Mouse (Mus musculus): ENCODE data around the gene Vmn1r66.
"Not testable (repeated sequence)": the region's sequence is repeated elsewhere in the genome, so short reads cannot be mapped to it uniquely, and the experiment has no call there.

The Vmn1r66 gene

DNA sequence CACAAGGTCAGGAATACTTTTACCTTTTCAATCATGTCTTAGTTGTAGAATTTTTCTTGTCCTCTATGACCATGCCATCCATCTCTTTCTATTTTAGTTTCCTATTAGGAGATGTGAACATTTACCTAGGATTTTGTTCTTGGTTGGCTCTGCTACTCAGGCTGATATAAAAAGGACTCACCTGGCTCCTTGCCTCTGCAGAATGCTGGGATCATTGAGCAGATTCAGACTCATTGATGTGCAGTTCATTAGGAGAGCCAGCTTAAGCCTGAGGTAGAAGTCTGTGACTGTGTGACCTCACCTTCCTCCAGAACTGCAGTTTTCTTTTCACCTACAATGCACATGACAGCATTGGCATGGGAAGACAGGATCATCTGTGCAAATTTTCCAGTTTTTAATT lies at the start of gene Vmn1r66:
Vmn1r66 (minus strand) TSS at position 101 of the 400 bp plus-strand sequence.
- DNase-seq, result no peak

DNA sequence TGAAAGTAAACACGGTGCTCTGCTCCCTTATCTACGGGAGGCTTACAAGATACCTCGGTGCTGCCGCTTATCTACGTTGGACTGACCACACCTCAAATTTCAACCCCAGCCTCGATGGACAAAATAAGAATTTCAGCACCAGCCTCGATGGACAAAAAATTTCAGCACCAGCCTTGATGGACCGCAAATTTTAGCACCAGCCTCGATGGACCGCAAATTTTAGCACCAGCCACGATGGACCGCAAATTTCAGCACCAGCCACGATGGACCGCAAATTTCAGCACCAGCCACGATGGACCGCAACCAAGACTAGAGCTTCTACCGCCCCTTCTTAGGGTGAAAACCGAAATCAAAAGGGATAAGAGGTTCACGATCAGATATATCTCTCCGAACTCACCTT lies 47.7 kb upstream of the Vmn1r66 start:
- DNase-seq, result not testable (repeated sequence)

DNA sequence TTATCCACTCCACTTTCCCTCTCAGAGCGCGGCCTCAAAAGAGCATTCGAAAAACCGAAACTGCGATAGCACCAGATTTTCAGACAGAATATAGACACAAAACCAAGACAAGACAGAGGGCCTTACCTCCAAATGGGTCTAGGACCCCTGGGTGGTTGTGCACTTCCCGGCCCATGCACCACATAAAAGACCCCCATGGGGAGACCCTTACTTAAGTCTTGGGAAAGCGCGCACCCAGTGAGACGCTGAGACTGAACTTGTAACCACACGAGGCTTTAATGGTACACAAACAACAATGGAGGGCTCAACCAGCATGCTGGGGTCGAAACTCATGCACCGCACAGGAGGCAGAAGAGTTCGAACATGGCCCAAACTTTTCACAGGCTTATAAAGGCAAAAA lies 25.7 kb downstream of the Vmn1r66 start:
- DNase-seq, result no peak

DNA sequence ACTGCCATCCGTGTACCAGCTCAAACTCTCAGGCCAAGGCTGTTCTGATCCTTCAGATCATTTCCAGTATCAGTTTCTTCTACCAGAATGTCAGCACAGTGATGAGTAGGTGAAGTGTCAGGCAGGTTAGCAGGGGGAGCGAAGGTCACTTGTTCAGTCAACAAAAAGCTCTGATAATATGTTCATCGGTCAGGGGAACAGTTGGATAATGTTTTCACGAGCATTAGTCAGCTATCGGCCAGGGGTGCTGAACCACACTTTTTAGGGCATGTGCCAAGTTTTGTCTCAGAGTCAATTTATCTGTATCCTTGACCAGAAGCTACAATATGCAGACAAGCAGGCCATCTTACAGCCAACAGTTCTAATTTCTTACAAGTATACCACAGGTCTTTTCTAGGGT lies 28.7 kb downstream of the Vmn1r66 start:
- no peak for DNase-seq

Measured in cerebellum, postnatal 14 days (tissue).